Mouse (Mus musculus) lung, adult 18-20 months (tissue): ENCODE measurements around the gene Luzp2.
"Not testable (repeated sequence)": the region's sequence is repeated elsewhere in the genome, so short reads cannot be mapped to it uniquely, and the experiment has no call there.

ENCODE experiments used
- DNase-seq, 2 experiments: peaks; one replicate each; pipeline ENCODE4 v3.0.0; 2022; ENCODE audit warnings: mixed read lengths in 2 of 2

Gene Luzp2

DNA sequence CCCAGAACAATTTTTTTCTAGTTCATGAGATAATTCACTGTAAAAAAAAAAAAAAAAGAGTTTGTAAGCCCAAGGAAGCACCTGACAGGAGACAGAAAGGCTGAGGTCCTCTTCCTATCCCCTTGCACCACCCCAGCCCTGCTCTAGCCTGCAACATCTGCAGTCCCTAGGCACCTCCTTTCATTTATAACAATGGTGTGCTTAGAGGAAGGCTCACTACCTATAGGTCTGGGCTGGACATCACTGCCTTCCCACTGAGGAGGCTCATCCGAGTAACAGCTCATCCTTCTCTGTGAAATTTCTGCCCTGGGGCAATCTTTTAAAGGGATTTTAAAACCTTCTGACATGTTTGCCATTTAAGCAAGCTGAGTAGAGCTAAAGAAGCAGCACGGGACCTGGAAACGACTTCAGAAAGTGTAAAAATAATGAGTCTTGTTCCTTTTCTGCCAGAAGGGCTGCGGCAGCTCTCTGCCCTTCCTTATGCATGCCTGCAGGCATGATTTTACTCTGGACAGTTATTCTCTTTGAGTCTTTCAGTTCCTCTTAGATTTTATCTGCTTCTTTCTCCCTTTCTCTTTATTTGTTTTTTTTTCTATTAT is 174.0 kb downstream of the Luzp2 start:
- DNase-seq = no peak

DNA sequence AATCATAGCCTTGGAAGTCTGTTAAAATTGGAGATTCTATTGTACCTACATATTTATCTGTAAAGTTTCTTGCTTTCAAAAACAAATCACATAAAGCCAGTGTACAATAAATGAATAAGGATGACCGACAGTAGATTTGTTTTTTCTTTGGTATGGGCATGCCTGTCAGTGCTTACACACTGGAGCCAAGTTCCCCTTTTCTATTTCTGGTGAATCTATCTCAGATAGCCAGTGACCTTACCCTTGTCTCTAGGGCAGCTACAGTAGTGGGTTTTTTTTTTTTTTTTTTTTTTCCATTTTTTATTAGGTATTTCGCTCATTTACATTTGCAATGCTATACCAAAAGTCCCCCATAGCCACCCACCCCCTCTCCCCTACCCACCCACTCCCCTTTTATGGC is 298.6 kb downstream of the Luzp2 start:
- DNase-seq = not testable (repeated sequence)

DNA sequence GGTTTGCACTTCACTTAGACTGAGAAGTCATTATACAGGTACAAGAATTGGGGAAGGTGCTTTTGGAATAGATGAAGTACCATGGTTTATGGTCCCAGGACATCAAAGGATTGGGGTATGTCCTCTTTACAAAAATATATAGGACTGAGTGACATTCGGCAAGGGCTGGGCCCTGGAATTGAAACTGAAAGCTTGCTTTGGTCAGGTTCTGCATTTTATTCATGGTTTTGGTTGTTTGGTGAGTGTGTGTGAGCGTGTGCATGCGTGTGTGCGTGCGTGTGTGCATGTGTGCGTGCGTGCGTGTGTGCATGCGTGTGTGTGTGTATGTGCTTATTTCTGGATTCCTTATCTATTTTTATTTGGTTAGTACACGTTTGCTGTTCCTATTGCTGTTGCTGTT is 353.6 kb downstream of the Luzp2 start:
- DNase-seq = no peak

DNA sequence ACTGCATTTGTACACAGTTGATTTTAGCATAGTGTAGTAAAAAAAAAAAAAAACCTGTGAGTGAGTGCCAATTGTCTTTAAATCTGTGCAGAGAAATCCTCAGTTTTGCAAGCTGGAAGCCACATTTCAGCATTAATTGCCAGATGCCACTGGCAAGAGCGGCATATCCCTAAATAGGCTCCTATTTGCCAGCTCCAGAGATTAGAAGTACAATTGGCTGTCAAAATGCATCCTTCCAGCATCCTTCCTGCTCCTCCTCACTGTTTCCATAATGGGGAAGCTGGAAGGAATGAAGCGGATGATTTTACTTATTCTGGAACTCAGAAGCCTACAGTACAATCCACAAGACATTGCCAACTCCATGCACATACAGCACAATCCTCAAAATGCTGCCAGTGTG is 354.2 kb downstream of the Luzp2 start:
- DNase-seq = no peak

DNA sequence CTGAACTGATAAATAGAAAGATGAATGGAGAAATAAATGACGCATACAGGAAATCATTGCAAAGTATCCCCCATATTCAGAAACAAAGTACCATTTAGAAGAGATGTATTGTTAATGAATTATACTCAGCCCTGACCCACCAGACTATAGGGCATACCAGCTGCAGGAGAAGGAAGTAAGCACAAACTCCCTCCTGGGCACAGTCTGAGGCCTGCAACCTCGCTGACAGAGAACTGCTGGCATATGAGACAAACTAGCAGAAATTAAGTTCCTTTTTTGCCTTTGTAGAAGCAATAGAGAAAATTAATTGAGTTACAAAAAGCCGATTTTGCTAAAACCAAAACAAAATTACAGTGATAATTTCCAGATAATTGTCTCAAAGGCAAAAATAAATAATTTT is 355.4 kb downstream of the Luzp2 start:
- no peak for DNase-seq

DNA sequence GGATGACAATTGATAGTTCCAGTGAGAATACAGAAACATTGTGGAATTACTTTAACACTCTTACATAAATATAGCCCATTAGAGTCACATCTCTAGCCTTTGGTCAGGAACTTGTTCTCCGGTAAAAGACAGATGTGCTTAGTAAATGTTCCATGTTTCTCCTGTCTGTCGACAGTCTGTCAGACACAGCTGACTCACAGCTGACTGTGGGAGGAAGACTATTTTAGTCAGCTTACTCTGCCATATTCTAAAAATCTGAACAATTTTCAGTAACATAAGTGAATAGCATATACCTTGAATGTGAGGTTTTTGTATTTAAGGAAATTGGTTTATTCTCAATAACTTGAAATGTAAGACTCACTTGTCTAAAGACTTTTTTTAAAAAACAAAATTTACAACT is 363.5 kb downstream of the Luzp2 start:
- DNase-seq = no peak

DNA sequence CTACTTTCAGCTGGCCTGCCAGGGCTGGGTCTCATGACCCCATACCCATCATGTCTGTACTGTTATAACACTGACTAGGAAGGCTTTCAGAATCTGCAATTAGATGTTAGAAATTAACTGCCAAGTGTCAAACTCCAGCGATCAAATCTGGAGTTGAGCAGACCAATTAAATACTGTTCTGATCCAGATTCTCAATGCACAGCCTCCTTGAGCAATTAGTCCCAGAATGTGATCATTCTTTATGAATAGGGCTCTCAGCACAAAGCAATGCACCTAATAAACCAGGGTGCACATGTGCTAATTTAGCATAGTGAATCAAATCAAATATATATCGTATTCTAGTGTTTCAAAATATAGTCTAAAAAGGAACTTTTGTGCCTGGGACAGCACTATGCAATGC is 387.7 kb downstream of the Luzp2 start:
- no peak for DNase-seq

DNA sequence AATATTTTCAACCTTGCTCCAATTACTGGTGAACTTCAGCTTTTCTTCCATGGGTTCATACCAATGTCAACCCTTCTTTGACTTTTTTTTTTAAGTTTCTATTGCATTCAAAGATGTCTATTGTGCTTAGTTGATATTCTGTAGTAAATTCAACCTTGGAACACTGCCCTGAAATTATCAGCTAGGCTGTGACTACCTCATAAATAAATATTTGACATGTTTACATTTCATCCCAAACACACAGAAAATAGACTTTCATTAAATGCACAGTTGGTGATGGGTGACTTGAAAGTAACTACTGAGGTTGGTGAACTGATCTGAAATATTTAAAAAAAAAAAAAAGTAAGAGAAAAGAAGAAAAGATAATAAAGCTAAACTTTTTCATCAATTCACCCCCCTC is 394.1 kb downstream of the Luzp2 start:
- no peak for DNase-seq
